Mouse (Mus musculus): ENCODE measurements around the gene Hnrnpd.
A peak's percentile ranks its signal among the peaks of the same experiment; 100 is the strongest.

Gene Hnrnpd

GRCm38 (mm10) chr5:99978699-99979442 lies at the start of gene Hnrnpd, which contains the start of gene 4930524J08Rik:
Gene Hnrnpd, minus strand, starts transcription at chr5:99978938.
Gene 4930524J08Rik, plus strand, starts transcription at chr5:99979061.
- DNase-seq (ENCODE audit: low spot score) = peak; percentile 93

GRCm38 (mm10) chr5:100024868-100025267 lies 46.1 kb upstream of the Hnrnpd start:
- DNase-seq (ENCODE audit: low spot score) = no peak

GRCm38 (mm10) chr5:100024403-100024802 lies 45.7 kb upstream of the Hnrnpd start:
- no peak for DNase-seq (ENCODE audit: low spot score)

- DNase-seq (ENCODE audit: low spot score) = no peak
These were observed 41.4 kb upstream of the Hnrnpd start for GRCm38 (mm10) chr5:100020089-100020488.

- DNase-seq (ENCODE audit: low spot score) = no peak
These were observed 33.9 kb upstream of the Hnrnpd start for GRCm38 (mm10) chr5:100012599-100012998.

GRCm38 (mm10) chr5:100008485-100008884 lies 29.7 kb upstream of the Hnrnpd start:
- DNase-seq (ENCODE audit: low spot score) = no peak

GRCm38 (mm10) chr5:100007040-100007375 lies 28.3 kb upstream of the Hnrnpd start:
- no peak for DNase-seq (ENCODE audit: low spot score)

GRCm38 (mm10) chr5:100006324-100007039 lies 27.7 kb upstream of the Hnrnpd start:
- DNase-seq (ENCODE audit: low spot score) = no peak

- DNase-seq (ENCODE audit: low spot score) = no peak
These were observed 27.2 kb upstream of the Hnrnpd start for GRCm38 (mm10) chr5:100005896-100006295.

GRCm38 (mm10) chr5:100005431-100005830 lies 26.7 kb upstream of the Hnrnpd start:
- DNase-seq (ENCODE audit: low spot score) = no peak

- DNase-seq (ENCODE audit: low spot score) = no peak
These were observed 25.2 kb upstream of the Hnrnpd start for GRCm38 (mm10) chr5:100003895-100004294.

- no peak for DNase-seq (ENCODE audit: low spot score)
These were observed 21.8 kb upstream of the Hnrnpd start for GRCm38 (mm10) chr5:100000500-100000899.

GRCm38 (mm10) chr5:100000048-100000447 lies 21.3 kb upstream of the Hnrnpd start:
- no peak for DNase-seq (ENCODE audit: low spot score)

- DNase-seq (ENCODE audit: low spot score) = no peak
These were observed 15.9 kb upstream of the Hnrnpd start for GRCm38 (mm10) chr5:99994680-99995079.

- no peak for DNase-seq (ENCODE audit: low spot score)
These were observed 15.4 kb upstream of the Hnrnpd start for GRCm38 (mm10) chr5:99994166-99994565.

- DNase-seq (ENCODE audit: low spot score) = no peak
These were observed 4.8 kb upstream of the Hnrnpd start for GRCm38 (mm10) chr5:99983452-99984061.

GRCm38 (mm10) chr5:99977516-99978301 lies 1.0 kb downstream of the Hnrnpd start:
- DNase-seq (ENCODE audit: low spot score) = peak; percentile 91

- DNase-seq (ENCODE audit: low spot score) = no peak
These were observed 2.3 kb downstream of the Hnrnpd start for GRCm38 (mm10) chr5:99976334-99976955.

GRCm38 (mm10) chr5:99975776-99976175 lies 3.0 kb downstream of the Hnrnpd start:
- no peak for DNase-seq (ENCODE audit: low spot score)

- DNase-seq (ENCODE audit: low spot score) = no peak
These were observed 3.7 kb downstream of the Hnrnpd start for GRCm38 (mm10) chr5:99975061-99975460.

GRCm38 (mm10) chr5:99973941-99974340 lies 4.8 kb downstream of the Hnrnpd start:
- no peak for DNase-seq (ENCODE audit: low spot score)

GRCm38 (mm10) chr5:99959960-99960359 lies 18.8 kb downstream of the Hnrnpd start:
- no peak for DNase-seq (ENCODE audit: low spot score)

Data from testis, postnatal 10 days (tissue).